Mouse (Mus musculus) lung, embryonic 14.5 days (tissue): ENCODE results near the gene Rpl22l1. TPM values are rescaled to one million over a fixed set of nuclear protein-coding genes. Genes with fewer than 3 reads are reported as not detected.
"Not testable (repeated sequence)": the region's sequence is repeated elsewhere in the genome, so short reads cannot be mapped to it uniquely, and the experiment has no call there.

ENCODE experiments used
- ATAC-seq: fragments of 200-750 bp; cut with Nextera tagmentation; 2 replicates; pipeline ENCODE4 v1.8.0; 2017; ENCODE audit warnings: mild to moderate bottlenecking, moderate TSS enrichment, moderate library complexity; ENCODE audit not compliant: insufficient read depth
- DNase-seq: peaks from one replicate; pipeline ENCODE4 v3.0.0-alpha.2; 2015
- H3K27ac ChIP-seq: fragments of 300-500 bp; sonication (generic); 2 replicates; pipeline ENCODE4 v1.5.1; 2014; ENCODE audit warnings: low read depth, mild to moderate bottlenecking, moderate library complexity
- H3K27me3 ChIP-seq: fragments of 300-500 bp; sonication (generic); 2 replicates; pipeline ENCODE4 v1.6.1; 2014; ENCODE audit warnings: low read length, control low read depth; ENCODE audit not compliant: insufficient read depth
- H3K36me3 ChIP-seq: fragments of 300-500 bp; sonication (generic); 2 replicates; pipeline ENCODE4 v1.6.1; 2014; ENCODE audit warnings: control low read depth; ENCODE audit not compliant: insufficient read depth
- H3K4me1 ChIP-seq: fragments of 300-500 bp; sonication (generic); 2 replicates; pipeline ENCODE4 v1.6.1; 2014; ENCODE audit warnings: antibody characterized with exemption, control low read depth; ENCODE audit not compliant: insufficient read depth
- H3K4me2 ChIP-seq: fragments of 300-500 bp; sonication (generic); 2 replicates; pipeline ENCODE4 v1.6.1; 2014; ENCODE audit warnings: mild to moderate bottlenecking
- H3K4me3 ChIP-seq: fragments of 300-500 bp; sonication (generic); 2 replicates; pipeline ENCODE4 v1.5.1; 2014; ENCODE audit warnings: low read depth, low read length
- H3K9ac ChIP-seq: fragments of 300-500 bp; sonication (generic); 2 replicates; pipeline ENCODE4 v1.6.1; 2014
- H3K9me3 ChIP-seq: fragments of 300-500 bp; sonication (generic); 2 replicates; pipeline ENCODE4 v1.6.1; 2016; ENCODE audit warnings: low read depth, low read length, control low read depth
- CTCF ChIP-seq: IDR thresholded peaks from 2 replicates; pipeline ENCODE4 v1.5.1; 2016; ENCODE audit warnings: antibody characterized with exemption, low read depth
- WGBS: fragments of 180-500 bp; shearing (Covaris S2); extraction: QIAGEN DNeasy Blood & Tissue Kit; methylation state at CpG from one replicate; pipeline ENCODE4 v1.1.7; 2014; 5-methylcytosine and 5-hydroxymethylcytosine counted together
- polyA plus RNA-seq: library from polyadenylated mRNA; unstranded; fragments of >200 nt; fragmentation: Nextera tagmentation; extraction: Ambion mirVana; gene quantifications from 2 replicates; pipeline ENCODE4 v1.2.1, GENCODE M21; 2014

Gene Rpl22l1
- polyA plus RNA-seq, 1 experiment from 2014 or later: 445 TPM

DNA sequence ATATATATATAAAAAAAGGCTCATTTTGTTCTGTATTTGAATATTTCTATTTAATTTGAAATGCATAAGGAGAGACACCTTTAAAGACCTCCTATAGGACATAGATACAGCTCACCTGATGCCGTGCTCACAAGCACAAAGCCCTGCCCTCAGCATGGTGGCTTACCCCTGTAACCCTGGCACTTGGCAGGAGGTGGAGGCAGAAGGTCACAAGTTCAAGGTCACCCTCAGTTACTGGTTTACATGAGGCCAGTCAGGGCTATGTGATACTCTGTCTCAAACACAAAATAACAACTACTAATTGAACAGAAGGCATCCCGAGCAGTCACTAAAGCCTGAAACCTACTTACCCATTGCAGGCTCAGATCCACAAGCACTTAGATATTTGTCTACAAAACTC lies 24.2 kb downstream of the Rpl22l1 start:
- Histone ChIP-seq H3K27ac (no peak overlapping the region), H3K9me3 (no peaks in the 10 kb centered on the region), H3K4me3 (no peak overlapping the region), H3K4me2 (no peak overlapping the region), H3K27me3 (no peaks in the 10 kb centered on the region), H3K9ac (no peak overlapping the region), H3K4me1 (no peaks in the 10 kb centered on the region), H3K36me3 (no peaks in the 10 kb centered on the region)
- TF ChIP-seq CTCF: no peak
- ATAC-seq (no peak), DNase-seq (no peak)
- 79% methylated on average over 2 of the region's 2 CpGs for WGBS

DNA sequence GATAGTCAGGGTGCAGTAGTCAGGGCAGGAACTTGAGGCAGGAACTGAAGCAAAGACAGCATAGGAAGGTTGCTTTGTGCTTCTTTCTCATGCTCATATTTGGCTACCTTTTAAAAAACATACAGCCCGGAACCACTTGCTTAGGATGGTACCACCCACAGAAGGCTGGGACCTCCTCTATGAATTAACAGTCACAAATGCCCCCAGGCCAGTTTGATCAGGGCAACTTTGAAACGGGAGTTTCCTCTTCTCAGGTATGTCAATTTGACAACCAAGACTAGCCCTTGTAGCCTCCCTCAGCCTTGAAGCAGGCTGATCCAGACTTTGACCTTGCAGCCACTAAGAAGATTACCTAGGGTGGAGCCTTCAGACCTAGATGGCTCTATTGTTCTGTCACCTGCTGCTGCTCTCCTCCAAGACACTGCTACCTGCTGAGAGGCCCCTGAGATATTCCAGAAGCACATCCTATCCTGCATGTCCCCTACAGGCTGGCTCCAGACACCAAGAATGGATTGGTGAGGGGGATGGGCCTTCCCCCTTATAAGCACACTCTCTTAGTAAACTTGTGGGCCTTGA lies 31.6 kb downstream of the Rpl22l1 start:
- no peak for TF ChIP-seq CTCF
- no peak overlapping the region for H3K27ac ChIP-seq
- H3K4me1 ChIP-seq: no peaks in the 10 kb centered on the region
- WGBS: 75% methylated on average over 2 of the region's 2 CpGs
- no peaks in the 10 kb centered on the region for H3K36me3 ChIP-seq
- no peaks in the 10 kb centered on the region for H3K9me3 ChIP-seq
- no peaks in the 10 kb centered on the region for H3K27me3 ChIP-seq
- no peak overlapping the region for H3K4me2 ChIP-seq
- H3K9ac ChIP-seq: no peak overlapping the region
- ATAC-seq (no peak), DNase-seq (no peak)
- no peak overlapping the region for H3K4me3 ChIP-seq

DNA sequence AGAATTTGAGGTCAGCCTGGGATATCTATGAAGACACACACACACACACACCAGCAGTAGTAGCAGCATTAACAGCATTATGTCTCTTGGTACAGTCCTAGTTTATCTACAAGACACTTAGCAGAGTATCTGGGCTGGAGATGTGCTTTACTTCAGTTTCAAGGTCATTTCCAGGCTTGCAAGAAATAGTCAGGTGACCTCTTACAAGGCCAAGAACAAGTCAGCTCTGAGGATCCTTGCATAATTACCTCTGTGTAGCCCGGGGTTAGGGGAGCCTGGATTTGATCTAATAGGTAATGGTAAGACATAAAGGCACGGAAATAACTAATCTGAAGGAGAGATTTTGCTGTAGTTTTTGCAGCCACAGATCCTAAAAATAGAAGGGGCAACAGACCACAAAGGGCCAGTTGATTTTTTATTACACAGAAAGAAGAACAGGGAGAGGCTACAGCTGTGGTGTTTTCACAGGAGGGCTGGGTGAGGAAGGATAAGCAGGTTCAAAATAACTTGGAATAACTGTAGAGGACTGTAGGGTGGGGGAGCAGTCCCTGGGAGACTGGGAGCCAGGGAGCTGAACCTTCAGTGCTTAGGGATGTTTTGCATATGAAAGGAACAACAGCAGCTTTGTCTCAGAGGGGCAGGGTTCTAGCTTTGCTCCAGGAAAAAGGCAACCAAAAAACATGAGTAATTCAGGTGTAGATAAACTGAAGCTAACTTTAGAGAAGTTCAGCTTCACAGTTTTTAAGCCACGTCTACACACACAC lies 36.8 kb downstream of the Rpl22l1 start:
- DNase-seq: no peak
- no peak overlapping the region for H3K4me3 ChIP-seq
- 50% methylated on average over 3 of the region's 3 CpGs for WGBS
- H3K36me3 ChIP-seq: no peaks in the 10 kb centered on the region
- H3K27me3 ChIP-seq: no peaks in the 10 kb centered on the region
- H3K27ac ChIP-seq: no peak overlapping the region
- no peaks in the 10 kb centered on the region for H3K9me3 ChIP-seq
- H3K9ac ChIP-seq: no peak overlapping the region
- no peak for TF ChIP-seq CTCF
- ATAC-seq: no peak
- H3K4me1 ChIP-seq: no peaks in the 10 kb centered on the region
- no peak overlapping the region for H3K4me2 ChIP-seq

DNA sequence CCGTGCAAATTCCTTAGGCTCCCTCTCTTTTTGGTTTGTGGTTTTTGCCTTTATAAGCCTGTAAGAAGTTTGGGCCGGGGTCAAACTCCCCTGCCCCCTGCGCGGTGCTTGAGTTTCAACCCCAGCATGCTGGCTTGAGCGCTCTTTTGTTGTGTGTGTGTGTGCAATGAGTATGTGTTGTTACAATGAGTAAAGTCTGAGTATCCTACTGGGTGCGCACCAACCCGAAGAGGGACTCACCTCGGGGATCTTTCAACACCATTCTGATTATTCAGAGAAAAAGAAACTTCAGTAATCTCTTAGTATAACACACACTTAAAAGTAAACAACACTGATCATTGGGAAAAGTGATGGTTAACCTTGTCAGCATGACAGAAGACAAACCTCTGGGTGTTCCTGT lies 38.0 kb downstream of the Rpl22l1 start:
- Histone ChIP-seq H3K4me1 (no peaks in the 10 kb centered on the region), H3K27ac (no peak overlapping the region), H3K9me3 (no peaks in the 10 kb centered on the region), H3K36me3 (no peaks in the 10 kb centered on the region), H3K4me2 (no peak overlapping the region), H3K4me3 (no peak overlapping the region), H3K9ac (no peak overlapping the region), H3K27me3 (no peaks in the 10 kb centered on the region)
- DNase-seq (no peak), ATAC-seq (no peak)
- 51% methylated on average over 8 of the region's 8 CpGs for WGBS
- no peak for TF ChIP-seq CTCF

DNA sequence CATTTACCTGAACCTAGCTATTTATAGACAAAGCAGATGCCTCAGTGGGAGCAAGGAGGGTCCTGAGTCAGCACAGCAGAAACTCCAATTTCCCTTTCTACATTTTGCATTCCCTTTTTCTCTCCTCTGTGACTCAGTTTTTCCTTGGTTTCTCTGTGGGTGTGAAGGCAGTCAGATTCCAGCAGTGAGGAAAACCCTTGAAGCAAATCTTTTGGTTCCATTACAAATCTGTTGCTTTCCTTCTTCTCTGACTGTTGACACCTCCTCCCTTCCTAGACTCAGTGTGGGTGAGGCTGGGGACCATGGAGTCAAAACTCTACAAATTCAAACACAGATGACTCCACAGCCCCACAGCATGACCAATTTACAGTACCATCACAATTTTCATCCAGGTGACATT lies 41.9 kb downstream of the Rpl22l1 start:
- ATAC-seq (no peak), DNase-seq (no peak)
- TF ChIP-seq CTCF: no peak
- Histone ChIP-seq H3K4me3 (no peak overlapping the region), H3K4me1 (no peaks in the 10 kb centered on the region), H3K9me3 (no peaks in the 10 kb centered on the region), H3K36me3 (no peaks in the 10 kb centered on the region), H3K9ac (no peak overlapping the region), H3K27me3 (no peaks in the 10 kb centered on the region), H3K4me2 (no peak overlapping the region), H3K27ac (no peak overlapping the region)

DNA sequence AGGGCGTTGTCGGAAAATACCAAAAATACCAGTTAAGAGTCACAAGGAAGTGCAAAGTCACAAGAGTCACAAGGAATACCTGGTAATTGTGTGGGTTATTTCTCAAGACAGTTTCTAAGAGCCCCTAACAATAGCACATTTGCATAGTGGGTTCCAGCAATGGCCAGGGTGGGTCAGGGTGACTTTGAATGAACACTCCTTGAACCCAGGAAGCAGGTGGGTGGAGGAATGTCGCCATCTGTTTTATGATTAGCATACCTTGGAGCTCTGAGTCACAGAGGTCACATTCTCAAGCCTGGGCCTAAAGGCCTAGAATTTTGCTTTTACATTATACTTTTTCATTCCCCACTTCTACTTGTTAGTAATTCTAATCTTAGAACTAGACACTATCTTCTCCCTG lies 46.9 kb downstream of the Rpl22l1 start:
- not testable (repeated sequence) for H3K4me2 ChIP-seq, H3K4me3 ChIP-seq, H3K36me3 ChIP-seq, H3K27ac ChIP-seq, H3K9me3 ChIP-seq, DNase-seq, ATAC-seq, H3K9ac ChIP-seq, H3K27me3 ChIP-seq, H3K4me1 ChIP-seq
- WGBS: 82% methylated on average over 3 of the region's 3 CpGs

Other genes with a start within 250 kb of the Rpl22l1 start
- 0.08 and 0.14 TPM in 2 replicates for gene Slc2a2, start 107.5 kb upstream of the Rpl22l1 start, polyA plus RNA-seq
- gene Eif5a2, start 24.2 kb upstream of the Rpl22l1 start, polyA plus RNA-seq: 14.1 and 15.5 TPM in 2 replicates
- gene Gm1527, start 87.2 kb downstream of the Rpl22l1 start, polyA plus RNA-seq: not detected in 2 replicates